Mouse (Mus musculus): ENCODE data around the gene 4930516K23Rik. TPM values are rescaled to one million over a fixed set of nuclear protein-coding genes. Genes with fewer than 3 reads are reported as not detected.

The 4930516K23Rik gene
- polyA plus RNA-seq (2012; rRNA removed) = not detected in 2 replicates

- no peak for DNase-seq (ENCODE audit: extremely low spot score in 1 of 2, low spot score in 1 of 2)
Observed at GRCm38 (mm10) chr7:104061345-104061744, at the start of gene 4930516K23Rik. Gene 4930516K23Rik (minus strand): TSS chr7:104061445.

DNA sequence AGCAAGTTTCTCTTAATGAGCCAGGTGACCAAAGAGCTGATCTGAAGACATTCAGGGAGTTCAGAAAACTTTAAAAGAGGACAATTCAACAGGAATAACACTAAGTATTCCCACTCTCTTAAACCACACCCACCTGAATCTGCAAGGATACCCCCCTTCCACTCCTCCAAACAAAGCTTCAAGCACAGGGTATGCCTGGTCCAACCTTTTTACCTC lies 43.4 kb upstream of the 4930516K23Rik start, which contains the start of gene Olfr646:
TSS of gene Olfr646 (plus strand) at position 117 of the 216 bp plus-strand sequence.
- no peak for DNase-seq (ENCODE audit: extremely low spot score in 1 of 2, low spot score in 1 of 2)

GRCm38 (mm10) chr7:104103913-104104756 lies 42.9 kb upstream of the 4930516K23Rik start:
- no peak for DNase-seq (ENCODE audit: extremely low spot score in 1 of 2, low spot score in 1 of 2)

DNA sequence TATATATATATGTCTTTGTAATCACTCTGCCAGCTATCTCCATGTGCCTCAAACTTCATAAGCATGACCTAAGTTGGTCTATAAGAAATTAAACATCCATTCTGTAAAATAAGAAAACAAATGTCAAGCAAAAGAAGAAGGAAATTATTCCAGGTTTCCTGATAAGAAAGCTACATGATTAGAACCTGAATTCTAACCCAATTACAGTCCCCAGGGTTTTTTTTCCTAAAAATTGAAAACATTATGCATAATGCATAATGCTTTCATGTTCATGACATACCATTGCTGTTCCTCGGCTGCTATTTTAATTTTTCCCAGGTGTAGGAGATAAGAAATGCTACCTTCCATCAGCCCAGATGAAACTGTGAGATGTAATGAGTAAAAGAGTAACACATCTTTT lies 24.1 kb upstream of the 4930516K23Rik start, which contains the start of gene Olfr645:
TSS of gene Olfr645 (minus strand) at position 101 of the 400 bp plus-strand sequence.
- no peak for DNase-seq (ENCODE audit: extremely low spot score in 1 of 2, low spot score in 1 of 2)

- DNase-seq (ENCODE audit: extremely low spot score in 1 of 2, low spot score in 1 of 2) = no peak
Observed at GRCm38 (mm10) chr7:104071769-104072168, 10.5 kb upstream of the 4930516K23Rik start, which contains the start of gene Olfr644. Gene Olfr644 (minus strand): TSS chr7:104071869.

GRCm38 (mm10) chr7:104059215-104059614 lies 2.0 kb downstream of the 4930516K23Rik start:
- DNase-seq (ENCODE audit: extremely low spot score in 1 of 2, low spot score in 1 of 2) = no peak

GRCm38 (mm10) chr7:104052566-104052965 lies 8.7 kb downstream of the 4930516K23Rik start, which contains the start of gene Olfr642:
Gene Olfr642 (minus strand): TSS chr7:104052666.
- no peak for DNase-seq (ENCODE audit: extremely low spot score in 1 of 2, low spot score in 1 of 2)

GRCm38 (mm10) chr7:104050745-104051144 lies 10.5 kb downstream of the 4930516K23Rik start:
- no peak for DNase-seq (ENCODE audit: extremely low spot score in 1 of 2, low spot score in 1 of 2)

DNA sequence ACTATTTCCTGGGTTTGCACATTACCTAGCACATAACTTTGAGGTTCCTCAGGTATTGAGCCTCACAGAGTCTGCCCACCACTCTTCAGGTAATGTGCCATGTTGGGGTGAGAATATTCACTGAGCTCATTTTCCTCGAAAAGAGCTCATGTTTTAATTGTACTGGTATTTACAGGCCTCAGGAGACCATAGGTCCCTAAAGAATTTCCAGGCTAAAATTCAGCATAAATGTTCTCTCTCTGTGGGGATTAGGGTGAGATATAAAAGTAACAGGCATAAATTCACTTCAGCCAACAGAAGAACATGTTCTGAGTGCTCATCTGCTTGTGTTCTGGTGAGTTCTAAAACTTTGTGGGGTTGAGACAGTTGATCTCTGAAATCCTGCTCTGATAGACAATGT lies 26.1 kb downstream of the 4930516K23Rik start, which contains the start of gene Olfr641:
TSS of gene Olfr641 (plus strand) at position 301 of the 400 bp plus-strand sequence.
- no peak for DNase-seq (ENCODE audit: extremely low spot score in 1 of 2, low spot score in 1 of 2)

GRCm38 (mm10) chr7:104026978-104027377 lies 34.3 kb downstream of the 4930516K23Rik start:
- no peak for DNase-seq (ENCODE audit: extremely low spot score in 1 of 2, low spot score in 1 of 2)

GRCm38 (mm10) chr7:104025473-104025872 lies 35.8 kb downstream of the 4930516K23Rik start, which contains the start of gene Olfr640:
Gene Olfr640 (minus strand): TSS chr7:104025573.
- no peak for DNase-seq (ENCODE audit: extremely low spot score in 1 of 2, low spot score in 1 of 2)

DNA sequence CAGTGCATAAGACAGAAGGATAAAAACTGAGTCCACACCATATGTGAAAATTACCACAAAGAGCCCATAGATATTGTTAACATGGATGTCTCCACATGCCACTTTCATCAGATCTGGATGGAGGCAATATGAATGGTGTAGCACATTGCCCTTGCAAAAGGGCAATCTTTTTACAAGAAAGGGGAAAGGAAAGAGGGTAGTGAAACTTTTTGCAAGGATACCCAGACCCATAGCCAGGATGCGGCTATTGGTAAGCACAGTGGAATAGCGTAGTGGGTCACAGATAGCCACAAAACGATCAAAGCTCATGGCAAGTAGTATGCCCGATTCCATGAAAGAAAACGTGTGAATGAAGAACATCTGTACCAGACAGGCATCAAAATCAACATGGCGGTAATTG lies 39.6 kb downstream of the 4930516K23Rik start:
- no peak for DNase-seq (ENCODE audit: extremely low spot score in 1 of 2, low spot score in 1 of 2)

GRCm38 (mm10) chr7:104018953-104019352 lies 42.3 kb downstream of the 4930516K23Rik start:
- no peak for DNase-seq (ENCODE audit: extremely low spot score in 1 of 2, low spot score in 1 of 2)

- DNase-seq (ENCODE audit: extremely low spot score in 1 of 2, low spot score in 1 of 2) = no peak
Observed at GRCm38 (mm10) chr7:104017203-104017602, 44.0 kb downstream of the 4930516K23Rik start, which contains the start of gene Olfr639. Gene Olfr639 (minus strand): TSS chr7:104017303.

Other genes with a start within 250 kb of the 4930516K23Rik start
- 66.4 and 91.1 TPM in 2 replicates for gene Hbb-bt, start 247.4 kb downstream of the 4930516K23Rik start, polyA plus RNA-seq (2012; rRNA removed)
- gene Hbb-bs, start 233.3 kb downstream of the 4930516K23Rik start, polyA plus RNA-seq (2012; rRNA removed) = 468 and 610 TPM in 2 replicates
- not detected in 2 replicates for gene Hbb-bh2, start 220.9 kb downstream of the 4930516K23Rik start, polyA plus RNA-seq (2012; rRNA removed)
- 2.1 and 9.1 TPM in 2 replicates for gene Hbb-bh1, start 218.3 kb downstream of the 4930516K23Rik start, polyA plus RNA-seq (2012; rRNA removed)
- 20.5 and 59.2 TPM in 2 replicates for gene Hbb-y, start 208.2 kb downstream of the 4930516K23Rik start, polyA plus RNA-seq (2012; rRNA removed)
- gene Olfr66, start 175.2 kb downstream of the 4930516K23Rik start, polyA plus RNA-seq (2012; rRNA removed) = not detected in 2 replicates
- gene Olfr64, start 167.0 kb downstream of the 4930516K23Rik start, polyA plus RNA-seq (2012; rRNA removed) = not detected in 2 replicates
- not detected in 2 replicates for gene Olfr65, start 158.0 kb downstream of the 4930516K23Rik start, polyA plus RNA-seq (2012; rRNA removed)
- gene Olfr631, start 132.6 kb downstream of the 4930516K23Rik start, polyA plus RNA-seq (2012; rRNA removed) = not detected in 2 replicates
- gene Olfr632, start 127.1 kb downstream of the 4930516K23Rik start, polyA plus RNA-seq (2012; rRNA removed) = not detected in 2 replicates
- not detected in 2 replicates for gene Olfr633, start 117.0 kb downstream of the 4930516K23Rik start, polyA plus RNA-seq (2012; rRNA removed)
- gene Olfr635, start 90.3 kb downstream of the 4930516K23Rik start, polyA plus RNA-seq (2012; rRNA removed) = not detected in 2 replicates
- not detected in 2 replicates for gene Olfr638, start 62.7 kb downstream of the 4930516K23Rik start, polyA plus RNA-seq (2012; rRNA removed)
- gene Olfr639, start 44.1 kb downstream of the 4930516K23Rik start, polyA plus RNA-seq (2012; rRNA removed) = not detected in 2 replicates
- gene Olfr640, start 35.9 kb downstream of the 4930516K23Rik start, polyA plus RNA-seq (2012; rRNA removed) = 0.11 TPM in 1 of 2 replicates, not detected in the other
- gene Olfr641, start 26.0 kb downstream of the 4930516K23Rik start, polyA plus RNA-seq (2012; rRNA removed) = not detected in 2 replicates
- gene Olfr642, start 8.8 kb downstream of the 4930516K23Rik start, polyA plus RNA-seq (2012; rRNA removed) = not detected in 2 replicates
- 0.02 TPM in 1 of 2 replicates, not detected in the other for gene Olfr644, start 10.4 kb upstream of the 4930516K23Rik start, polyA plus RNA-seq (2012; rRNA removed)
- not detected in 2 replicates for gene Olfr645, start 24.0 kb upstream of the 4930516K23Rik start, polyA plus RNA-seq (2012; rRNA removed)
- not detected in 2 replicates for gene Olfr646, start 43.4 kb upstream of the 4930516K23Rik start, polyA plus RNA-seq (2012; rRNA removed)
- gene Ubqln5, start 68.4 kb upstream of the 4930516K23Rik start, polyA plus RNA-seq (2012; rRNA removed) = not detected in 2 replicates
- not detected in 2 replicates for gene Olfr643, start 76.0 kb upstream of the 4930516K23Rik start, polyA plus RNA-seq (2012; rRNA removed)
- not detected in 2 replicates for gene Ubqln3, start 81.8 kb upstream of the 4930516K23Rik start, polyA plus RNA-seq (2012; rRNA removed)
- gene Ubqlnl, start 89.1 kb upstream of the 4930516K23Rik start, polyA plus RNA-seq (2012; rRNA removed) = not detected in 2 replicates
- 0.06 and 0.82 TPM in 2 replicates for gene Olfm5, start 103.4 kb upstream of the 4930516K23Rik start, polyA plus RNA-seq (2012; rRNA removed)
- 0.08 and 0.16 TPM in 2 replicates for gene Olfr648, start 121.9 kb upstream of the 4930516K23Rik start, polyA plus RNA-seq (2012; rRNA removed)
- gene Olfr649, start 134.5 kb upstream of the 4930516K23Rik start, polyA plus RNA-seq (2012; rRNA removed) = 0.23 TPM in 1 of 2 replicates, not detected in the other
- gene Trim6, start 157.3 kb upstream of the 4930516K23Rik start, polyA plus RNA-seq (2012; rRNA removed) = 0.56 and 1.0 TPM in 2 replicates
- gene Trim34a, start 183.0 kb upstream of the 4930516K23Rik start, polyA plus RNA-seq (2012; rRNA removed) = 4.0 and 4.1 TPM in 2 replicates
- 0.65 and 0.72 TPM in 2 replicates for gene Trim5, start 226.6 kb upstream of the 4930516K23Rik start, polyA plus RNA-seq (2012; rRNA removed)

Measured in frontal cortex, adult 2 months (tissue).